Mouse (Mus musculus) 3134 (cell line): ENCODE data around the gene Tmed10.

ENCODE experiments used
- DNase-seq: peaks from one replicate; pipeline ENCODE4 v3.0.0-alpha.2; 2011; ENCODE audit warnings: low spot score; ENCODE audit not compliant: insufficient read length; ENCODE audit errors: extremely low read depth

Tmed10 gene

GRCm38 (mm10) chr12:85378271-85378670 is 3.6 kb upstream of the Tmed10 start:
- DNase-seq: no peak

DNA sequence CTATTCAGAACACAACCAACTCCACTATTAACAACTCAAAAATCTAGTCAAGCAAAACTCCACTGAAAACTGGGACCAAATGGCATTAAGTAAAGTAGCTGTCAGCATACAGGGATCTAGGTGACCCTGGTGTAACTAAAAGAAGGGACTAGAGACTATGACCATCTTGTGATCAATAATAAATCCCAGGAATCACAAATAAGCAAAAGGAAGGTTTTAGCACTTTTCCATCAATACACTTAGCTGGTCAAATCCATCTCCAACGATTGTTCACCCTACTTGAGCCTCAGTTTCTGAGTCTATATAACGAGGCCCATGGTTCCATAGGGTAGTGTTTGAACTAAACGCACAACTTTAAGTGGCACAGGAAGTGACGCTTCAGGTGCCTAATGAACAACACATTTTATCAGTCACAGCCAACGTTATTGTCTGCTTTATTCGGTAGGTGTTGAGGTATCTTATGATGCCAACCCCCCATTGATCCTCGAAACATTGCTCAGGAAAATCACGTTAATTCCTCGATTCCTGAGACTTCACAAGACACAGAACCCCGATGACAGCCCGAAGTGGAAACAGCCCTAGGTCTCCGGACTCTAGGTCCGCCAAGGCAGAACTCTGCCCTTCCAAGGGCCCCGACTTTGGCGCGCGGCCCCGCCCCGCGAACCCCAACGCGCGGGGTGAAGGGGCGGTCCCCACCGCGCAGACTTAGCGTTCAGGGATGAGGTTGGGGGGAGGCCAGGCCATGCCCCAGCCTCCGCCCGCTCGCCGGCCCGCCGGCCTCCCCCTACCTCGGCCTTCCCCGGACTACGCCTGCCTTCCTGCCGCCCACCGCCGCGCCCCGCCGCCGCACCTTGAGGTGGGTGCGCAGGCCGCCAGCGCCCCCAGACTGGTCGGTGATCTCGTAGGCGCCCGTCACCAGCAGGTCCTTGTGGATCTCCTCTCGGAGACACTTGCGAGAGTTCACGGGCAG is 771 bp downstream of the Tmed10 start:
- DNase-seq: peak; percentile 78

DNA sequence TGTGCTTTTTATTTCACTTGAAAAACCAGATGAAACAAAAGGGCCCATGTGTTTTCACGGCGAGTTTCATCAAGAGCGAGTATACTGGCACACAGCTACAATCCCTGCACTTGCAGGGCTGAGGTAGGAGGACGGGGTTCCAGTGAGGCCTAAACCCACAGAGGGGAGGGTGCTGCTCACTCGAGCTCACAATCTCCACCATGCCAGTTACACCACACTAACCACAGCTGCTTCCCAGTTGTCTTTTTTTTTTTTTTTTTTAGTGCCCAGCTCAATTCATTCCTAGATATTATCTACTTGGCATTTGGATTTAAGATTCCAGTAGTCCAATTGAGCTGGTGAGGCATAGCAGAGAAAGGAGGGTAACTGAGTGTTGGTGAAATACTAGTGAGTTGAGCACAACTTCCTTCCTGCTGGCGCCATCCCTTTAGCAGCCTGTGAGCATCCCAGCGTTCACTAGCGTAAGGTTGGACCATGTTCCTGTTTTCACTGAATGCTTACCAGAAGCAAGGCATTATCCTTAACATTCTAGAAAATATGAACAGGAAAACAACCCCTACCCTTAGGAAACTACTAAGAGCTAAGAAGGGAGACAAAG is 2.5 kb downstream of the Tmed10 start:
- DNase-seq: no peak

DNA sequence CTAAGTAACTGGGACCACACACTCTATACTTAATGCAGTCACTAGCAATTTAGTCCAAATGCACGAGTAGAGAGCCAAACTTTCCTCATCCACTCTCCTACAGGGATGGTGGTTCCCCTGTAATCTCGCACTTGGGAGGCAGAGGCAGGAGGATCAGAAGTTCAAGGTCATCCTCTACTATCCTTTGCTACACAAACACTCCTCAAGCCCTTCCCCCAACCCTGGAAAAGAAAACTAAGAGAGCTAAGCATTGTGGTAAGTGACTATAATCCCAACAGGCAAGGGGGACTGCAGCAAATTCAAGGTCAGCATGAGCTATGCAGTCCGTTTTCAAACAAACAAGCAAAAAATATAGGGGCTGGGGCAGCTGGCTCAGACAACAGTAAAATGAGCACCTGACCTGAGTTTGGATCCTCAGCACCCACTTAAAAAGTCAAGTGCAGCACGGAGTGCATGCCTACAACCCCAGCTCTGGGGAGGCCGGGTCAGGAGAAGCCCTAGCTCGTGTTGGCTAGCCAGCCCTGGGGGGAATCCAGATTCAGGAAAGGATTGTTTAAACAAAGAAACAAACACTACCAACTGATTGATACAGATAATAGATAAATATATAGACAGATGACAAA is 6.1 kb downstream of the Tmed10 start:
- no peak for DNase-seq

GRCm38 (mm10) chr12:85366271-85366670 is 8.4 kb downstream of the Tmed10 start:
- no peak for DNase-seq

DNA sequence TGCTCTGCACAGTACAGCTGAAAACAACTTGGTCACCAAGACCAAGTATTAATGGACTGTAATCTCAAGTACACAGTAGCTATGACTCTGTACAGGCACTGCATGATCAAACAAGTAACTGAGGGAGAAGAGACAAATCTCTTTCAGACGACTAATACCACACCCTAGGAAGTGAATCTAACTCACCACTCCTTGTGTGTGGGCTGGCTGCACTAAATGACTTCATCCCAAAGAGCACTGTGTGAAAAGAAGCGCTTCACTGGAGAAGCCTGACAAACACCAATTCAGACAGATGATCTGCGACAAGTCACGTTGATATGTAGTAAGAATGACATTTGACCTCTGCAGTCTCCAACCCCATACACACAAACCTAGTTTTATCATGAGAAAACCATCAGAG is 12.1 kb downstream of the Tmed10 start:
- no peak for DNase-seq

- DNase-seq: no peak
Measured at GRCm38 (mm10) chr12:85361580-85361979, 13.1 kb downstream of the Tmed10 start.

DNA sequence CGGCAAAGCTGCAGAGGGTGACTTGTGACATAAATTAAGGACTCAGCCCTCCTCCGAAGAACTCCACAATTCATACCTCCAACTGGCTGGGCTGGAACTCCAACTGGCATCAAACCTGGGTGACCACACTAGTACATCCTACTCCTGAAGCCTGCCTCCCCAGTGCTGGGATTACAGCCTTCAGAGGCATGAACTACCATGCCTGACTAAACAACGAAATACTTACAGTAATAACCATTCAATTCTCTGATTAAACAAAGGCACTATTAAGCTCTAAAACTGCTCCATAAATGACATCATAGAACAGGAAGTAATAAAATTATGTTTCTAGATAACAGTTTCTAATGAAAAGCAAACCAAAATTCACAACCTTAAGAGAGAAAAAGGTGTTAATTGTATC is 13.5 kb downstream of the Tmed10 start:
- no peak for DNase-seq

- no peak for DNase-seq
Measured at GRCm38 (mm10) chr12:85354061-85354460, 20.6 kb downstream of the Tmed10 start.

- DNase-seq: no peak
Measured at GRCm38 (mm10) chr12:85350407-85351232, 24.0 kb downstream of the Tmed10 start.

GRCm38 (mm10) chr12:85348338-85348737 is 26.3 kb downstream of the Tmed10 start:
- DNase-seq: no peak

GRCm38 (mm10) chr12:85347196-85347595 is 27.5 kb downstream of the Tmed10 start:
- DNase-seq: no peak

GRCm38 (mm10) chr12:85346374-85346773 is 28.3 kb downstream of the Tmed10 start:
- no peak for DNase-seq

DNA sequence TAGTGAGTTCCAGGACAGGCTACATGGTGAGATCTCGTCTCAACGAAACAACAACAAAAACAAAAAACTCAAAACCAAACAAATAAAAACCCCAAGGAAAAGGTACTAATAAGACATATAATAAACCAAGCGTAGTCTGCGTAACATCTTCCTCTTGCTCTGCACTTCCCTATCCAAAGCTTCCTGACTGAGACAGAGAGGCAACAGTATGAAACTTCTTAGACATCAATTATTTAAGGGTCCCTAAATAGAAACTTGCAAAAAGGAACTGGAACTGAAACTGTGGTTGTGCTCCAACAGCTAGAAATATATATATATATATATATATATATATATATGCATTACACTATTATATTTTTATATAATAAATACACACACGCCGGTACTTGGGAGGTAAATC is 29.1 kb downstream of the Tmed10 start:
- no peak for DNase-seq

- no peak for DNase-seq
Measured at GRCm38 (mm10) chr12:85344252-85344651, 30.4 kb downstream of the Tmed10 start.

DNA sequence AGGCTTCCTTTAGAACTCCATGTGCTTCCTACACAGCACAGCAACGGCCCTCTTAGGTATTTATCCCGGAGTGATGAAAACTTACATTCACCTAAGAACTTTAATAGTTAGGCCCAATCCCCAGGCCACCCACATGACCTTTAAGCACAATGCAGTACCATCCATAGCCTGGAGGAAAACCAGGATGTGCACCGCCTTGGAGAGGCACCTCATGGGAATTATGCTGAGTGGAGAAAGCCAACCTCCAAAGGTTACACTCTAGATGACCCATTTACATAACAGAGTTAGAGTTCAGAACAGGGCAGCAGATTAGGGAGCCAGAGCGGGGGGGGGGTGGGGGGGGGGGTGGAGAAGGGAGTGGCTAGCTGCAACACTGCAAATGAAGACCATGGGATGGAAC is 32.3 kb downstream of the Tmed10 start:
- DNase-seq: no peak

DNA sequence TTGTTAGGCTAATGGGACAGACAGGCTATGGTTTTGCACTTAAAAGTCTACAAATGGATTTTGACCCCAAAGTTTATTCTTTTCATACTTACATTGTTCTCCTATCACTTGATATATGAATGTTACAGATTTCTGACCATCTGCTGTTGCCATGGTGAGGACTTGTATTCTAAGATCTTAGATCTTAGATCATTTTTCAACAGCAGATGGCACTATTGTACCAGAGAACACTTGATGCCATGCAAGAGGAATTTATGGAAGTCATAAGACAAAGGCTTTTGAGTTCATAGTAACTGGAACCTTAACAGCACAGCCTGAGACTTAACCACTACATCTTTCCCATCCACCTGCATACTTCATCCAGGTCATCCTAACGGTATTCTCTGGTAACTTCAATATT is 33.5 kb downstream of the Tmed10 start:
- no peak for DNase-seq

GRCm38 (mm10) chr12:85339947-85340346 is 34.7 kb downstream of the Tmed10 start:
- DNase-seq: no peak

GRCm38 (mm10) chr12:85339243-85339729 is 35.4 kb downstream of the Tmed10 start, which contains the start of gene Nek9:
Nek9 (minus strand) TSS chr12:85339362.
- peak; percentile 92 for DNase-seq

DNA sequence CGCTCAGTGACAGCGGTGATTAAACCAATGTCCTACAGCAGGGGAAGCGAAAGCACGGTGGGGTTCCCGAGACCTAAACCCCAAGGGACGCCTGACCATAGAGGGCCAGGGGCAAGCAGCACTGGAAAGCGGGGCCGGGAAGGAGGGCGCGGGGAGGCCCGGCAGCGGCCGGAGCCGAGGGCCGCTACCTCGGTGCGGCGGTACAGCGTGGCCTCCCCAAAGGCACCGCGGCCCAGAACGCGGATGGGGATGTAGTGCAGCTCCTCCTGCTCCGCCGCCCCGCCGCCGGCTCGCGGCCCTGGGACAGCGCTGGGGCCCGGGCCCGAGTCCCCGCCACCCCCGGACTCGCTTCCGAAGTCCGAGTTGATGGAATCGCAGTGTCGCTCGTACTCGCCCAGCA is 35.8 kb downstream of the Tmed10 start:
- no peak for DNase-seq
